Mouse (Mus musculus): Measurements from ENCODE around the gene Smarca4.

Gene Smarca4

DNA sequence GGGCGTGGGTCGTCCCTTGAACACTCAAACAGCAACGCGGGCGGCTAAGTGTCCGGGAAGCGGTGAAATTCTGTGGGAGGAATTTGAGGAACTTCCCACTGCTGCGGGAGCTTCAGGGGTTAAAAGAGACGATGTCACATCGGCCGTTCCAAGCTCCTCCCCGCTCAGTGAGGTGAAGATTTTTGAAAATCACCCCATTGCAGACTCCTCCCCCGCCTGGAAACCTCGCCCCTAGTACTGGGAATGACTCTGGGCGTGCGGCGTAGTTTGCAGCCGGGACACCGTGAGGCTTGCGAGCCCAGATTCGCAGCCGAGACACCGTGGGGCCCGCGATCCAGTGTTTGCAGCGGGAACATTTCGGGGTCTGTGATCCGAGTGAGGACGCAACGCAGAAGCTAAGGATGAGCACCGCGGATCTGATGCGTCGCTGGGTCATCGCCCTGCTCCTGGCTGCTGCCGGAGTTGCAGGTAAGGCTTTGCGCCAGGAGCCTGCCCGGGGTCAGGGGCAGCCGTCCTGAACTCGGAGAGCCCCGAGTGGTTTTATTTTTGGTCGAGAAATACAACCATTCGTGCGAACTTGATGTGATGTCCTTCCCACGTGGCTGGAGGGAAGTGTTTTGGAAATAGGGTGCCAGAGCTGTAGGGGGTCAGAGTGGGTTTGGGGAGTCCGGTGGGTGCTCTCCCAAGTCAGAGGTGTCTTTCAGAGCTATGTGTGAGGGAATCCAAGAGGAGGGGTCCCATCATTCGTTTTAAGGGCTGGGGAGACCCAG lies 107.6 kb downstream of the Smarca4 start, which contains the start of gene Ldlr:
Gene Ldlr (plus strand): TSS at position 107 of the 770 bp plus-strand sequence.
- peak; percentile 55 to 78 for DNase-seq (ENCODE audit: low spot score in 2 of 2)

DNA sequence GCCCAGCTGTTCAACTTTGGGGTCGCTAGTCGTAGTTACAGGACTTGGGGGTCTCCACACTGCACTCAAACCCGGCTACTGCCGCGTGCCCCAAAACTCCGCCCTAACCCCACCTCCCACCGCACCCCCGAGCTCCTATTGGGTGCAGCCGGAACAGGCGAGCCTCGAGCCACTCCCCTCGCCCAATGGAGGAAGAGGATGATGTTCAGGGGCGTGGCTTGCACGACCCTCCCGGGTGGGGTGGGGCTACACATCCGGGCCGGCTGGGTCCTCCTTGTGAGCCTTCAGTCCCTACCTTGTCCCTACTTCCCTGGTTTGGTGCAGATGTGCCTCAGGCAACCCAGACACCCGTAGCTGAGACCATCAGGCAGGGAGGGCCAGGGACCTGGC lies 108.2 kb downstream of the Smarca4 start:
- DNase-seq (ENCODE audit: low spot score in 2 of 2) = peak; percentile 67 to 84

DNA sequence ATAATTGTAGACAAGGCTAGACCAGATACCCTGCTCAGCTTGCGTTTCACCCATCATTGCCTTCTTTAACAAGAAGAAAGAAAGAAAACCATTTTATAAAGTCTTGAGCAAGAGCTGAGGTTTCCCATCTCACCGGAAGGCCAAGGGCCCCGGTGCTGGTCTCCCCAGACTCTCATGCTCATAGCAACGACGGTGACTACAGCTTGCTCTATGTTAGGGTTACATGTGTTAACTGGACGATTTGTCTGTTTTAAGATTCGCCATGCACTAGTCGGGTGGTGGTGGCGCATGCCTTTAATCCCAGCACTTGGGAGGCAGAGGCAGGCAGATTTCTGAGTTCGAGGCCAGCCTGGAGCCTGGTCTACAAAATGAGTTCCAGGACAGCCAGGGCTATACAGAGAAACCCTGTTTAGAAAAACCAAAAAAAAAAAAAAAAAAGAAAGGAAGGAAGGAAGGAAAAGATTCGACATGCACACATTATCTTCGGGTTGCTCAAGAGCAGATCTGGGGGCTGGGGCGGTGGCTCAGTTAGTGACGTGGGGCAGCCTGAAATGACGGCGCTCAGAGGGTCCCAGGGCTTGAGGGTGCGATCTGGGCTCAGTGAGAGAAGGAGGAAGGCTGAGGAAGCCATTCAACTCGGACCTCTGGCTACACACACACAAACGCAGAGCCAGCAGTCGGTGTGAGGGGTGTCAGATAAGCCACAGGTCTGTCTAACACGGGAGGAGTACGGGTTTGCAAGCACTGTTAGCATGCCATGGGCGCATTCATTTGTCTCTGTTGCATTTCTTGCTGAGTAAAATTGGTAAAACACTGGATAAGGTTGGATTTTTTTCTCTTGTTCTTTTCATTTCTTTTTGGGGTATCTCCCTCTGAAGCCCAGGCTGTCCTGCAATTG lies 109.5 kb downstream of the Smarca4 start:
- no peak for DNase-seq (ENCODE audit: low spot score in 2 of 2)

DNA sequence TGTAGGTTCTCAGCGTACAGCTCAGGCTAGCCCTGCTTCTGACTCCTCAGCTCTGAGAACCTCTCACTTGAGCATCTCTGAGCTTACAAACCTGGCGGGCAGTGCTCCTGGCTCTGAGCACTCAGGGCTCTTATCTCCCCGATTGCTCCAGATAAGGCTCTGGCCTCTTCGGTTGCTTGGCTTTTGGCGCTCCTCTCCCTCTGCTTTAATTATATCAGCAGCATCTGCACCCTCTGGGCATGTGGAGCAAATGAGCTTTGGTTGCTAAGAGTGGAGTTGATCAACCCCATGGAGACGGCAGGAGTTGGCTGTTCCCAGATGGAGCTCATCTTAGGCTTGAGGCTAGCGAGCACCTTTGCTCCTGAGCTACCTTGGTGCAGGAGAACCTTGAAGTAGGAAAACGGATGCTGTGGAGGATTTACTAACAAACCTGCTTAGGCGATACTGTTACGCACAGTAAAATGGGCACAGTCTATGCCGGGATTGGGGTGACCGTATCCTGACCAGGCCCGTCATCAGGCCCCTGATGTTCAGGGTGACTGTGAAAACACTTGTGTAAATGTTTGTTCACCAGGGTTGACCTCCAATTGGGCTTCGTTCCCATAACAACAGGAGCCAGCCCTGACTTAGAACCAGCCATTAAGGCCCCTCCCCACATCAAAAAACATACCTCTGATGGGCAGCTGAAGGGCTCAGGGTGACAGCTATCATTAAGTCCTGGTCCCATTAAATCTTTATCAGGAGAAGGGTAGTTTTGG lies 110.4 kb downstream of the Smarca4 start:
- no peak for DNase-seq (ENCODE audit: low spot score in 2 of 2)

DNA sequence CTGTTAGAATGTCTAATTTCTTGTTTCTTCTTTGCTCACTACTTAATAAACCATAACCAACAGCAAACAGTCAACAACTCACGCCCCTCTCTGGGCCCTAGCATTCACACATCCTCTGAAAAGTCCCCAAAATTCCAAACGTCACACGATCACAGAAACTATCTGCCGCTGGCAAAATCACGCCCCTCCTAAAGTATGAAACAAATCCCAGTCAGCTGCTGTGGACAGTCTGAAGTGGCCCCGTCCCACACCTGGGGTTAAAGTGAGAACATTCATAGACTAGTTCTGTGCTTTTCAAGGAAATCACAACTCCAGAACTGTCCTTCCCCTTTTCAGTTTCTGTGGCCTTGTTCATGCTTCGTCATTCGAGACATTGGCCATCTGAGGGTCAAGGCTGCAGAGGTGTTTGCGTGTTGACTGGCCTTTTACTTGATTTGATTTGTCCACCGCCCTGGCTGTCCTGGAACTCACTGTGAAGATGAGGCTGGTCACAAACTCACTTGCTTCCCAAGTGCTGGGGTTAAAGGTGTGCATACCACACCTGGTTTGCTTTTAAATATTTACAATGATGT lies 112.4 kb downstream of the Smarca4 start:
- no peak for DNase-seq (ENCODE audit: low spot score in 2 of 2)

DNA sequence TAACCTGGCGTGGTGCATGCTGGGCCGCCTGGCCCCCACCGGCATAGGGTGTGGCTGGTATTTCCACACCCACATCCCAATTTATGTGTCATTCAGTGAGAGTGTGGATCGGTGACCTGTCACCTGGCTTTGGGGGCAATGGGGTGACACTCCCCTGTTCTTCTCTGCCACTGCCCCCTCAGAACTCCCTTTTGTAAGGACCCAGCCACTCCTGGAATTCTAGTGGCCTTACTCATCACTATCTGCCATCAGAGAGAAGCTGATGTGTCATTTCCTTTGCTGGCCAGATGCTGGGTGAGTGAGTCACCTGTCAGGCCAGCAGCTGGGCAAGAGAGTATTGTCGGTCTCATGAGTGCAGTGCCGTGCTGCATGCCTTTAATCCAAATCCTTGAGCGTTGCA lies 113.3 kb downstream of the Smarca4 start:
- no peak for DNase-seq (ENCODE audit: low spot score in 2 of 2)

DNA sequence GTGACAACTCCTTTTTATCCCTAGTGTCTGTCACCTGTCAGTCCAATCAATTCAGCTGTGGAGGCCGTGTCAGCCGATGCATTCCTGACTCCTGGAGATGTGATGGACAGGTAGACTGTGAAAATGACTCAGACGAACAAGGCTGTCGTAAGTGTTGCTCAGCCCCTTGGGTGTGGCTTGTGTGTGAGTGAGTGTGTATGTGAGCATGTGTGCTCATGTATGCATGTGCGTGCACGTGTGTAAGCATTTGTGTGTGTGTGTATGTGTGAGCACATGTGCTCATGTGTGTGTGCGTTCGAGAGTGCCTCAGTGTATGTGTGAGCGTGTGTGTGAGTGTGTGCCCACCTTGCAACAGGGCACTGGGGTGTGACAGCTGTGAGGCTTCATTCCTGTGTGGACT lies 116.3 kb downstream of the Smarca4 start:
- DNase-seq (ENCODE audit: low spot score in 2 of 2) = no peak

DNA sequence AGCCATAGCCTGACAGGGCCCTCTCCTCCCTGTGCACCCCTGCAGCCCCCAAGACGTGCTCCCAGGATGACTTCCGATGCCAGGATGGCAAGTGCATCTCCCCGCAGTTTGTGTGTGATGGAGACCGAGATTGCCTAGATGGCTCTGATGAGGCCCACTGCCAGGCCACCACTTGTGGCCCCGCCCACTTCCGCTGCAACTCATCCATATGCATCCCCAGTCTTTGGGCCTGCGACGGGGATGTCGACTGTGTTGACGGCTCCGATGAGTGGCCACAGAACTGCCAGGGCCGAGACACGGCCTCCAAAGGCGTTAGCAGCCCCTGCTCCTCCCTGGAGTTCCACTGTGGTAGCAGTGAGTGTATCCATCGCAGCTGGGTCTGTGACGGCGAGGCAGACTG lies 117.5 kb downstream of the Smarca4 start:
- no peak for DNase-seq (ENCODE audit: low spot score in 2 of 2)

DNA sequence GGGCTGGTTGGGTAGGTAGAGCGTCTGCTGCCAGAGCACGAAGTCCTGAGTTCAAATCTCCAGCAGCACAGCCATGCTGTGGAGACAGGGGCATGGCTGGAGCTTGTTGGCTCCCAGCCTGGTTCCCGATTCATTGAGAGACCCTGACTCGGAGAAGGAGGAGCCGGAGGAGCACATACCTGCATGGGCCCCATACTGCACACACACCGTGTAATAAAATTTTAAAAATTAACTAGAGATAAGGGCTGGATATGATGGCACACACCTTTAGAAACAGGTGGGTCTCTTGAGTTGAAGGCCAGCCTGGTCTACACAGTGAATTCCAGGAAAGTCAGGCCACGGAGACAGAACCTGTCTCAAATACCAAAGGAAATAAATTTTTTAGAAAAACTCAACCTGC lies 118.0 kb downstream of the Smarca4 start:
- no peak for DNase-seq (ENCODE audit: low spot score in 2 of 2)

DNA sequence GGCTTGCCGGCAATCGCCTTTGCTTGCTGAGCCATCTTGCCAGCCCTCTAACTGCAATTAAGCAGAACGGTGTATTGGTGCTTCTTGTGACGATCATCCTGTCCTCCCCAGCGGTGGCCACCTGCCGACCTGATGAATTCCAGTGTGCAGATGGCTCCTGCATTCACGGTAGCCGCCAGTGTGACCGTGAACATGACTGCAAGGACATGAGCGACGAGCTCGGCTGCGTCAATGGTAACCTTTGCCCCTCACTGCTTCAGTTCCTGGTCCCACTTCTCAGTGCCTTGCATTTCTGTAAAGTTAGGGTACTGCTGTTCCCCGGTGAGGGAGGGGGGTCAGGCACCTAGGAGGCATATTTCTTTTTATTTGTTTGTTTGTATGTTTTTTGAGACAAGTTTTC lies 119.2 kb downstream of the Smarca4 start:
- no peak for DNase-seq (ENCODE audit: low spot score in 2 of 2)

DNA sequence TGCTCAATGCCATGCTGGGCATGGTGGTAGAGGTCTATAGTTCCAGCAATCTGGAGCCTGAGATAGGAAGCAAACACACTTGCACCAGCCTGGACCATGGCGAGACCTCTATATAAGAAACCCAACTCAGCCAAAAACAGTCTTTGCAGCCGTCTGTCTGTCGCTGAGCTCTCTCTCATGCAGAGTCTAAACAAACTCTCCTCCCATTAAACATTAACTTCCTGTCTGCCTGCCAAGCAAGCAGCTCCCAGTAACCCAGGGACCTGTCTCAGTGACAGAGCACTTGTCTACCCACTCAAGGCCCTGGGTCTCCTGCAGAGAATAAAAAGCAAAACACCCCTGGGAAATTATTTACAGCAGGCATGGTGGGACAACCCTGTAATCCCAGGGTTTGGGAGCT lies 120.6 kb downstream of the Smarca4 start:
- no peak for DNase-seq (ENCODE audit: low spot score in 2 of 2)

DNA sequence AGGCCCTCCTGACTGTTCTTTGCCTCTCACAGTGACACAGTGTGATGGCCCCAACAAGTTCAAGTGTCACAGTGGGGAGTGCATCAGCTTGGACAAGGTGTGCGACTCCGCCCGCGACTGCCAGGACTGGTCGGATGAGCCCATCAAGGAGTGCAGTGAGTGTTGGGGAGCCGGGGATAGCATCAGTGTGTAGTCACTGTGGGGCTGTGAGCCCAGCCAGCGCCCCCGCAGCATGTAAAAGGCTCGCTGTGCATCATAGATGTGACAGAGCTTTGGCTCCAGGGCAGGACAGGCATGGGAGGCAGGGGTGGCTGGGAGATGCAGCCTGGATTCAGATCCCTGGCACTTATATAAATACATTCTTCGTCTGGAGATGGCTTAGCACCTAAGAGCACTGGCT lies 121.2 kb downstream of the Smarca4 start:
- no peak for DNase-seq (ENCODE audit: low spot score in 2 of 2)

DNA sequence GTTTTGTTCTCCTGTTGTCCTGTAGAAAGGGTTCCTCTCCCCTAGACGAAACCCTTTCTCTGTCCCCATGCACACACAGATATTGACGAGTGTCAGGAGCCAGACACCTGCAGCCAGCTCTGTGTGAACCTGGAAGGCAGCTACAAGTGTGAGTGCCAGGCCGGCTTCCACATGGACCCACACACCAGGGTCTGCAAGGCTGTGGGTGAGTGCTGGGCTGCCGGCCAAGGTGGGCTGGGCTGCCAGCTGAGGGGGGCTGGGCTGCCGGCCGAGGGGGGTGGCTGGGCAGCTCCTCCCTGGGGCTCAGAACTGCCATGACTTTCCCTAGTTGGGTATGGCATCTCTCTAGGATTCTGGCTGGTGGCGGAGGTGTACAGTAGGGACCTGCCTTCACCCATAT lies 122.8 kb downstream of the Smarca4 start:
- DNase-seq (ENCODE audit: low spot score in 2 of 2) = no peak

DNA sequence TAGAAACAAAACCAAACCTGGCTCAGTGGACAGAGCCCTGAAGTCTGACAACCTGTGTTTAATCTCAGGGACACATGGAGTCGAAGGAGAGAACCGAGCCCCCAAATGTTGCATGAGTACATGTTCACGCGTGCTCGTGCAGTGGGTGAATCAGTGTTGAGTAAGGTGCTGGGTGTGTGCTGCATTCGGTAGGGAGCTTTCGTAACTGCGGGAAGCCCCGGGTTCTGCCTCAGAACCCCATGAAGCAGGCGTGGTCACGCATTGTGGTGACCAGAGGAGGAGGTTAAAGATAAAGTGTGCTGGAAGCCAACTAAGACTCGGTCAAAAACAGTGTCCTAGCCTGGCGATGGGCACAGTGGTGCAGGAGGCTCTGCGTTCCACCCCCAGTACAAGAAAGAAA lies 124.5 kb downstream of the Smarca4 start:
- DNase-seq (ENCODE audit: low spot score in 2 of 2) = no peak

DNA sequence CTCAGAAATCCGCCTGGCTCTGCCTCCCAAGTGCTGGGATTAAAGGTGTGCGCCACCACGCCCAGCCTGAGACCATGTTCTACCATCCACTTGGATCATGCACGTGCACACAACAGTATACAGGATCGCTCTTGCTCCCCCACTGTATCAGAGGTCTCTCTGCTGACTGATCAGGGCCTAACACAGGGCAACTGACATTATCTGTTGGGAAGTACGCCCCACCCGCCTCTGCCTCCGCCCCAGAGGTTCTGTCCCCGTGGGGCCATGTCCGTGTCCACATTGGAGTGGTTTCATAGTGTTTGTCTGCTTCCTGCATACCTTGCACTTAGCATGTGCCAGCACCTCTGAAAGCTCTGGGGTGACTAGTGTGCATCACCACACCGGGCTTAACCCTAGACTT lies 125.5 kb downstream of the Smarca4 start:
- DNase-seq (ENCODE audit: low spot score in 2 of 2) = no peak

DNA sequence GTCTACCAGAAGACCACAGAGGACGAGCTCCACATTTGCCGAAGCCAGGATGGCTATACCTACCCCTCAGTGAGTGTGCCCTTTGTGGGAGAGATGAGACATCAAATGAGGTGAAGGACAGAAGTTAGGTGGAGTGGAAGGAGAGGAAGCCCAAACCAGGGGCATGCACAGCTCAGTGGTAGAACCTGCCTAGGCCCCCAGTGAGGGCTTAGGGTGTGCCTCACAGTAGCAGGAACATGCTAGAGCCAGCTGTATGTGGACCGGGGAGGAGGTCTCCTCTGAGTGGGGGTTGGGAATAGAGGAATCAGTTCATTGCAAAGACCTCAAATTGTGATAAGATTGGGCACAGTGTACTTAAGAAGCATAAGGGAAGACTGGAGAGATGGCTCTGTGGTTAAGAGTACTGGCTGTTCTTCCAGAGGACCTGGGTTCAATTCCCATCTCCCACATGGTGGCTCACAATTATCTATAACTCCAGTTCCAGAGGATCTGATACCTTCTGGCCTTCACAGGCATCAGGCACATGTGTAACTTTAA lies 131.3 kb downstream of the Smarca4 start:
- DNase-seq (ENCODE audit: low spot score in 2 of 2) = no peak

DNA sequence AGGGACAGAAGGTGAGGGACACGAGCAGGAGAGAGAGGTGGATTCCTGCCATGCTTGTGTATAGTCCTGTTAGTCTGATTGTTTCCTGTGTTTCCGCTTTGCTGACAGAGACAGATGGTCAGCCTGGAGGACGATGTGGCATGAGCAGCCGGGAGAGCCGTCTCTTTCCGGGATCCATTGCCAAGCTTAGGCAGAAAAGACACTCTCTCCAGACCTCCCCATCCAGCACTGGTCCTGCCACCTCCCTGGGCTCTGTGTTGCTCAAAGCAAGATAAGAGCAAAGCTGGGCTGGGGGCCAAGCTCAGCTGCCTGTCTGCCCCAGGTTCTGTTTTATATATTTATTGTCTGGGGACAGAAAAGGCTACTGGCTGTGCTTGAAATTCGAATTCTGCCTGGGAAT lies 132.1 kb downstream of the Smarca4 start:
- peak in 1 of 2 experiments; percentile 58 for DNase-seq (ENCODE audit: low spot score in 2 of 2)

DNA sequence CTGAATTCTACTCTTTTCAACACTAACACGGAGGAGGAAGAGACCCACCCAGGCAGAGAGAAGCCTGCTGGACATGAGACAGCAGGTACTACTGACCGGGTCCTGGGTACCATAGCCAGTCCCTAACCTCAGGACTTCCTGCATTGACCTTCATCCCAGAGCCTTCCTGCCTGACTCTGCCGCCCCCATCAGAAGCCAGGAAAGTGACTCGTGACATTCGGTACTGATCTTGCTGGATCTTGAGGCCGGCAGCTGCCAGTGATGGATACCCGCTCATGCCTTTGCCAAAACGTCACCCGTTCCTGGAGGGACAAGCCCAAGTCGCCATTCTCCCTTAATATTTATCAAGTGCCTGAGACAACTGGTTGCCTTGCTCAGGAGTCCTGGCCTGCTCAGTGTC lies 132.5 kb downstream of the Smarca4 start:
- no peak for DNase-seq (ENCODE audit: low spot score in 2 of 2)

DNA sequence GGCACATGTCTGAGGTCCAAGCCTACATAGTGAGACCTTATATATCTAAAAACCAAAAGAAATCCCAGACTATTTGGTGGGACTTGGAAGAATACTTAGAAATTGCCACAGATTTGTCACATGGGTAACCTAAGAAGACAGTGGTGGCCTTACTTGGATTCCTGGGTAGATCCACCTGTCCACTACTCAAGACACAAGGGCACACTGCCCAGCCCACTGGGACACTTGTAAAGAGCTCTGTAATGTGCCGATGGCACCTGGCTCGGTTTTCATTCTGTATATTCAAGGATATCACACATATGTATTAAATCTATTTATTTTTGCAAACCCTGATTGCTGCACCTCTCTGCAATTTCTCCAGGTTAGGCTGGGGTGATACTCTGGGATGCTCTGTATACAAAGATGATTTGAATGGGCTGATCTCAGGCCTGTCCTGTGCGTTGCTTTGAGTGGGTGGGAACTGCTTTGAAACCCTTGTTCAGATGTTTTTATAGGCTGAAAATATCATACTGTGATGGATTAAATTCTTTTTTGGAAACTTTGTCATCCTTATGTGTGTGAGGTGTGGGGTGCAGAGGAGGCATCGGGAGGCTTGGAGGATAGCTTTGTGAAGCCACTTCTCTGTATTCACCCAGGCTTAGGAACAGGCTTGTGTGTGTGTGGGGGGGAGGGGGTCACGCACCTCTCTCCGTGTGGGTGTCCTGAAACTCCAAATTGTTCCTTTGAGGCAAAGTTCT lies 133.6 kb downstream of the Smarca4 start:
- DNase-seq (ENCODE audit: low spot score in 2 of 2) = no peak

DNA sequence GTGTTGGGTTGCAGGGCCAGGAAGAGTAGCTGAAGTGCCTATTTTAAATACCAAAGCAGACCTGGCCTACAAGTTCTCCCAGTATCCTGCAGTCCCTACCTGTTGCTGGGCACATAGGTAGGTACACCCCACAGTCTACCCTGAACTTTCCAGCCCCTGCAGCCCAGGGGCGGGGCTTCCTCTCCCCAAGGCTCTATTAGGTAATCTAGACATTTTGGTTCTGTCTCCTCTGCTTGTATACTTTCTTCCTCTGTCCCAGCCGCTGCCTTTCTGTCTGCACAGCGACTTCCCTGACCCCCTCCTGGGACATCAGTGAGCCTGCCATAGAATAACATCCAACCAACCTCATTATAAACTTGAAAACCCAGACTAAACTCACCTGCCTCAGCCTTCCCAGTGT lies 134.4 kb downstream of the Smarca4 start:
- DNase-seq (ENCODE audit: low spot score in 2 of 2) = no peak

DNA sequence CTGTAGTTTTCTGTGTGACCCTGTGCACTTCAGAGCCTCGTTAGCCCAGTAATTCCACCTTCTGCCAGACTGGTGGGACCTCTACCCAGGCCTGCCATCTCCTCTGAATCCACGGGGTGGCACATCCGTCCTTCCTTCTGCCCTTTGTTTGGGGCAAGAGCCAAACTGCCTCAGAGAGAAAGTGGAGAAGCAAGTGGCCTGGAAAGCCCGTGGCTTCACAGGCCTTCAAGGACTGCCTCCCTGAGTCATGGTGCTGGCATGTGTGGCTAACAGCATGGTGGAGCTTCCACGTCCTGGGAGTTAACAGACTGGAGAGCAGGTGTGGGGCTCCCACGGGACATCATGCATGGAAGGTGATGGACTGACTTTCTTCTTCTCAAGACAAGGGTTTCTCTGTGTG lies 135.4 kb downstream of the Smarca4 start:
- DNase-seq (ENCODE audit: low spot score in 2 of 2) = no peak
